Mouse (Mus musculus) limb, embryonic 13.5 days (tissue): Measurements from ENCODE around the gene Adgra3. TPM values are rescaled to one million over a fixed set of nuclear protein-coding genes. Genes with fewer than 3 reads are reported as not detected.

Experiments used
- ATAC-seq: fragments of 200-750 bp; cut with Nextera tagmentation; 2 replicates; pipeline ENCODE4 v1.8.0; 2017; ENCODE audit warnings: low read depth, moderate number of reproducible peaks, moderate TSS enrichment; ENCODE audit not compliant: low FRiP score
- H3K27ac ChIP-seq: fragments of 300-500 bp; sonication (generic); 2 replicates; pipeline ENCODE4 v1.5.1; 2015; ENCODE audit warnings: inconsistent platforms, mild to moderate bottlenecking, moderate library complexity
- H3K27me3 ChIP-seq: fragments of 300-500 bp; sonication (generic); 2 replicates; pipeline ENCODE4 v1.6.1; 2015; ENCODE audit warnings: mild to moderate bottlenecking, inconsistent platforms
- H3K36me3 ChIP-seq: fragments of 300-500 bp; sonication (generic); 2 replicates; pipeline ENCODE4 v1.6.1; 2015; ENCODE audit warnings: inconsistent platforms, mild to moderate bottlenecking, moderate library complexity
- H3K4me1 ChIP-seq: fragments of 300-500 bp; sonication (generic); 2 replicates; pipeline ENCODE4 v1.6.1; 2015; ENCODE audit warnings: inconsistent platforms
- H3K4me2 ChIP-seq: fragments of 300-500 bp; sonication (generic); replicated peaks from 2 replicates; pipeline ENCODE4 v1.6.1; 2015; ENCODE audit warnings: inconsistent platforms, mild to moderate bottlenecking, moderate library complexity
- H3K4me3 ChIP-seq: fragments of 300-500 bp; sonication (generic); 2 replicates; pipeline ENCODE4 v1.5.1; 2015; ENCODE audit warnings: moderate library complexity, mild to moderate bottlenecking, inconsistent platforms
- H3K9ac ChIP-seq: fragments of 300-500 bp; sonication (generic); 2 replicates; pipeline ENCODE4 v1.6.1; 2015; ENCODE audit warnings: mild to moderate bottlenecking, inconsistent platforms
- H3K9me3 ChIP-seq: fragments of 300-500 bp; sonication (generic); 2 replicates; pipeline ENCODE4 v1.6.1; 2016; ENCODE audit warnings: inconsistent platforms
- WGBS: fragments of 180-500 bp; shearing (Covaris S2); methylation state at CpG from one replicate; pipeline ENCODE4 v1.1.7; 2015; 5-methylcytosine and 5-hydroxymethylcytosine counted together
- polyA plus RNA-seq: library from polyadenylated mRNA; unstranded; fragments of >200 nt; fragmentation: Nextera tagmentation; extraction: Ambion mirVana; gene quantifications from 2 replicates; pipeline ENCODE4 v1.2.1, GENCODE M21; 2015

Adgra3 gene
- polyA plus RNA-seq, 1 experiment from 2014 or later = 46.0 TPM

- WGBS = 86% methylated on average over 20 of the region's 20 CpGs
- ATAC-seq = peak; percentile 63; the same call in 1 of the 2 replicates
These were observed 97.1 kb downstream of the Adgra3 start for GRCm38 (mm10) chr5:49961478-49962431.

GRCm38 (mm10) chr5:49936354-49936753, 122.5 kb downstream of the Adgra3 start:
- Histone ChIP-seq H3K27me3 (no peaks in the 10 kb centered on the region), H3K9me3 (no peaks in the 10 kb centered on the region), H3K4me3 (no peak overlapping the region), H3K36me3 (no peaks in the 10 kb centered on the region), H3K4me1 (no peaks in the 10 kb centered on the region), H3K4me2 (no peak overlapping the region), H3K27ac (no peak overlapping the region), H3K9ac (no peak overlapping the region)
- WGBS = 76% methylated on average over 1 of the region's 1 CpGs
- ATAC-seq = no peak

More at GRCm38 (mm10) chr5:49961478-49962431, 97.1 kb downstream of the Adgra3 start:
- Histone ChIP-seq H3K36me3 (peaks cover 87% of the 10 kb centered on the region), H3K27me3 (no peaks in the 10 kb centered on the region), H3K9ac (no peak overlapping the region), H3K27ac (no peak overlapping the region), H3K4me2 (no peak overlapping the region), H3K9me3 (no peaks in the 10 kb centered on the region), H3K4me1 (no peaks in the 10 kb centered on the region), H3K4me3 (no peak overlapping the region)

DNA sequence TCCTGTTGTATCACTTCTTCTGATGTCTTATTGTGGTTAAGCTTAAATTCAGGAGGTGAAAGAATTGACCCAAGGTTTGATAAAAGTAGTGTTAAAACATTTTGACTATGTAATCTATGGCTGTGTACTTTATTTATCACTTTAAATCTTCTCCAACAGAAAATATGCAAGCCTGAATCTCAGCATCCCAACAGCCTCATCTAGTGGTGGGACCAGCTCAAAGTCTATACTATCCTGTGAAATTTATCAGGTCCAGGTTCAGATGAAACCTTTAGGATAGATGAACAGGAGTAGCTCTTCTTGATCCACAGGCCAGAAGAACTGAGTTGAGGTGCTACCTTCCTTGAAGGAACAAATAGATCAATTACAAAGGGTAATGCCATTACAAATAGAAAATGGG, 134.1 kb downstream of the Adgra3 start:
- Histone ChIP-seq H3K36me3 (no peaks in the 10 kb centered on the region), H3K9ac (no peak overlapping the region), H3K27ac (no peak overlapping the region), H3K9me3 (no peaks in the 10 kb centered on the region), H3K4me3 (no peak overlapping the region), H3K4me2 (no peak overlapping the region), H3K27me3 (no peaks in the 10 kb centered on the region), H3K4me1 (no peaks in the 10 kb centered on the region)
- ATAC-seq = no peak

GRCm38 (mm10) chr5:49915695-49916106, 143.1 kb downstream of the Adgra3 start:
- Histone ChIP-seq H3K9me3 (no peaks in the 10 kb centered on the region), H3K4me2 (no peak overlapping the region), H3K4me3 (no peak overlapping the region), H3K4me1 (0 out of 2 replicates have a peak, but pooled peaks cover 3% of the 10 kb centered on the region), H3K9ac (no peak overlapping the region), H3K36me3 (no peaks in the 10 kb centered on the region), H3K27me3 (no peaks in the 10 kb centered on the region), H3K27ac (no peak overlapping the region)
- ATAC-seq = peak; percentile 67; the same call in 1 of the 2 replicates
- 59% methylated on average over 2 of the region's 2 CpGs for WGBS
